Mouse (Mus musculus) layer of hippocampus, adult 9-11 months (tissue): ENCODE results near the gene Tmc5.

Source experiments
- DNase-seq: peaks from one replicate; pipeline ENCODE4 v3.0.0; 2022

The Tmc5 gene

GRCm38 (mm10) chr7:118597201-118597600, at the start of gene Tmc5:
Gene Tmc5, plus strand, starts transcription at chr7:118597297.
- DNase-seq = no peak

- no peak for DNase-seq
Measured at GRCm38 (mm10) chr7:118547451-118547850, 49.6 kb upstream of the Tmc5 start.

- no peak for DNase-seq
Measured at GRCm38 (mm10) chr7:118553881-118554280, 43.2 kb upstream of the Tmc5 start.

- no peak for DNase-seq
Measured at GRCm38 (mm10) chr7:118554290-118554689, 42.8 kb upstream of the Tmc5 start.

GRCm38 (mm10) chr7:118569121-118569543, 28.0 kb upstream of the Tmc5 start:
- DNase-seq = peak; percentile 90

GRCm38 (mm10) chr7:118571350-118571749, 25.7 kb upstream of the Tmc5 start:
- DNase-seq = no peak

- no peak for DNase-seq
Measured at GRCm38 (mm10) chr7:118572039-118572438, 25.1 kb upstream of the Tmc5 start.

- DNase-seq = no peak
Measured at GRCm38 (mm10) chr7:118578269-118578668, 18.8 kb upstream of the Tmc5 start.

GRCm38 (mm10) chr7:118579938-118580337, 17.2 kb upstream of the Tmc5 start:
- DNase-seq = no peak

GRCm38 (mm10) chr7:118583821-118584220, 13.3 kb upstream of the Tmc5 start:
- DNase-seq = no peak

- peak; percentile 71 for DNase-seq
Measured at GRCm38 (mm10) chr7:118584257-118584907, 12.7 kb upstream of the Tmc5 start, which contains the start of gene Tmc7. Gene Tmc7, minus strand, starts transcription at chr7:118584736.

GRCm38 (mm10) chr7:118584926-118585325, 12.2 kb upstream of the Tmc5 start:
- DNase-seq = no peak

GRCm38 (mm10) chr7:118585856-118586255, 11.2 kb upstream of the Tmc5 start:
- DNase-seq = no peak

- DNase-seq = no peak
Measured at GRCm38 (mm10) chr7:118590726-118591305, 6.3 kb upstream of the Tmc5 start.

GRCm38 (mm10) chr7:118592146-118592545, 5.0 kb upstream of the Tmc5 start:
- no peak for DNase-seq

- DNase-seq = peak; percentile 88
Measured at GRCm38 (mm10) chr7:118593567-118594407, 3.3 kb upstream of the Tmc5 start.

GRCm38 (mm10) chr7:118594611-118595010, 2.5 kb upstream of the Tmc5 start:
- no peak for DNase-seq

- peak; percentile 88 for DNase-seq
Measured at GRCm38 (mm10) chr7:118595228-118595627, 1.9 kb upstream of the Tmc5 start.

- no peak for DNase-seq
Measured at GRCm38 (mm10) chr7:118596271-118596670, 826 bp upstream of the Tmc5 start.

- DNase-seq = no peak
Measured at GRCm38 (mm10) chr7:118599954-118600631, 3.0 kb downstream of the Tmc5 start.

- DNase-seq = no peak
Measured at GRCm38 (mm10) chr7:118604842-118605241, 7.7 kb downstream of the Tmc5 start.

GRCm38 (mm10) chr7:118609815-118610214, 12.7 kb downstream of the Tmc5 start:
- DNase-seq = no peak

GRCm38 (mm10) chr7:118610721-118611120, 13.6 kb downstream of the Tmc5 start:
- DNase-seq = no peak
